Mouse (Mus musculus): ENCODE data around the gene Fcrla. TPM values are rescaled to one million over a fixed set of nuclear protein-coding genes. Genes with fewer than 3 reads are reported as not detected.
"Not testable (repeated sequence)": the region's sequence is repeated elsewhere in the genome, so short reads cannot be mapped to it uniquely, and the experiment has no call there.

Gene Fcrla
- not detected in 2 replicates for polyA plus RNA-seq (2014; fragmentation: Nextera tagmentation; extraction: Ambion mirVana)

DNA sequence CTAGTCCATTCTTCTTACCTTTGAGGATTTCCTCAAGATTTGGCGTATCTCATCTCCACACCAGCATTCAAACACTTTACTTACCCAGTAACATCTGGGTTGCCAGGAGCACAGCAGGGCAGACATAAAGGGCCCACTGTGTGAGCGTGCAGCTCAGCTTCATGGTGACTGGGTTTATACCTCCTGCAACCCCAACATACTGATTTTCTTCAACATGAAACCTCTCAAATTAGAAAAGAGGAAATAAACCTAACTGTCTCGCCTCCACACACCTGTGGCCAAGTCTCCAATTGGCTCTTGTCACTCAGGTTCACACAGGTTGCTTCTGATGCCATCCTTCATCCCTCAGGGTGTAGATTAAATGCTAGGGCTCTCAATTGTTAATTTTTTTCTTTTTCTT lies at the start of gene Fcrla:
TSS of gene Fcrla (minus strand) at position 206 of the 400 bp plus-strand sequence.
- Histone ChIP-seq H3K36me3 (replicated peaks; ENCODE audit: control insufficient read depth, insufficient read depth) (no peaks in the 10 kb centered on the region), H3K4me3 (replicated peaks; ENCODE audit: low read length) (no peak within 1 kb of the TSS), H3K27me3 (ENCODE audit: control insufficient read depth, insufficient read depth, low read length) (no peaks in the 10 kb centered on the region), H3K4me1 (replicated peaks; ENCODE audit: control insufficient read depth, insufficient read depth, low read length) (no peaks in the 10 kb centered on the region), H3K9ac (no peak within 1 kb of the TSS), H3K27ac (no peak within 1 kb of the TSS), H3K4me2 (replicated peaks) (no peak within 1 kb of the TSS), H3K9me3 (ENCODE audit: control insufficient read depth, low read length) (no peaks in the 10 kb centered on the region)
- DNase-seq (ENCODE audit: low spot score), result no peak
- no peak for ATAC-seq (ENCODE audit: low FRiP score)
- 79% methylated on average over 3 of the region's 3 CpGs for WGBS

- Histone ChIP-seq H3K4me3 (replicated peaks; ENCODE audit: low read length) (no peak within 1 kb of the TSS), H3K4me2 (replicated peaks) (no peak within 1 kb of the TSS), H3K4me1 (replicated peaks; ENCODE audit: control insufficient read depth, insufficient read depth, low read length) (no peaks in the 10 kb centered on the region), H3K9me3 (ENCODE audit: control insufficient read depth, low read length) (no peaks in the 10 kb centered on the region), H3K36me3 (replicated peaks; ENCODE audit: control insufficient read depth, insufficient read depth) (no peaks in the 10 kb centered on the region), H3K27ac (no peak within 1 kb of the TSS), H3K9ac (no peak within 1 kb of the TSS), H3K27me3 (ENCODE audit: control insufficient read depth, insufficient read depth, low read length) (no peaks in the 10 kb centered on the region)
- no peak for DNase-seq (ENCODE audit: low spot score)
- WGBS, result 88% methylated on average over 5 of the region's 5 CpGs
- no peak for ATAC-seq (ENCODE audit: low FRiP score)
Observed at GRCm38 (mm10) chr1:170976447-170976846, 49.1 kb upstream of the Fcrla start, which contains the start of gene Fcgr2b. Fcgr2b (minus strand) TSS chr1:170976547.

DNA sequence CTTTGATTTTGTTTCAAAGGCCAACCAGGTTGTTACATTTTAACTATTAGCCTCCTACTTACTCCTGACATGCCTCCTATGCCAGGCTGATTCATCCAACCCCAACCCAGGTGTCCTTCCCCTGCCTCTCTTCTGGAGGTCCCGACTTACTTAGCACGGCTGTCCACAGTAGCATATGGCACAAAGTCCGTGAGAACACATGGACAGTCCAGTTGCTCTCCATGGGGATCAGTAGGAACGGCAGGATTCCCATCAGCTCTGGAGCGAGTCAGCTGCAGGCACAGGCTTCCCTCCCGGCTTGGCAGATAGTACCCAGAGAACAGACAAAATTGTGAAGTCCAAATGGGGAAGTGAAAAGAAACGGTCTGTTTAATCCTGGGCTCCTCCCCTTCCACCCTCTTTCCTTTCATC lies 48.4 kb upstream of the Fcrla start:
- no peaks in the 10 kb centered on the region for H3K9me3 ChIP-seq (ENCODE audit: control insufficient read depth, low read length)
- no peak for DNase-seq (ENCODE audit: low spot score)
- H3K36me3 ChIP-seq (replicated peaks; ENCODE audit: control insufficient read depth, insufficient read depth), result no peaks in the 10 kb centered on the region
- H3K27ac ChIP-seq, result no peak overlapping the region
- H3K4me1 ChIP-seq (replicated peaks; ENCODE audit: control insufficient read depth, insufficient read depth, low read length), result no peaks in the 10 kb centered on the region
- no peak overlapping the region for H3K4me2 ChIP-seq (replicated peaks)
- no peak overlapping the region for H3K9ac ChIP-seq
- 72% methylated on average over 7 of the region's 7 CpGs for WGBS
- ATAC-seq (ENCODE audit: low FRiP score), result no peak
- H3K4me3 ChIP-seq (replicated peaks; ENCODE audit: low read length), result no peak overlapping the region
- H3K27me3 ChIP-seq (ENCODE audit: control insufficient read depth, insufficient read depth, low read length), result no peaks in the 10 kb centered on the region

DNA sequence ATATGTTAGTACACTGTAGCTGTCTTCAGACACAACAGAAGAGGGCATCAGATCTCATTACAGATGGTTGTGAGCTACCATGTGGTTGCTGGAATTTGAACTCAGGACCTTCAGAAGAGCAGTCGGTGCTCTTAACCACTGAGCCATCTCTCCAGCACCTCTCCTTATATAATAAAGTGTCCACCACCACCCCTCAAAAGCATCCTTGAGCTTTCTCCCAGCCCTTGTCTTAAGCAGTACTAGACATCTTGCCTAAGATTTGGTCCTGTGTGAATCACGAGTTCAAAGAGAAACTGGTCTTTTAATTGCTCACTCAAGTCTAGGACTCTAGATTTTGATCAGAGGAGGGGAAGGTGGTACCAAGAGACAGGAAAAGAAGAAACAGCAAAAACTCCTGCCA lies 48.0 kb upstream of the Fcrla start:
- not testable (repeated sequence) for H3K4me1 ChIP-seq (replicated peaks; ENCODE audit: control insufficient read depth, insufficient read depth, low read length); H3K4me3 ChIP-seq (replicated peaks; ENCODE audit: low read length); H3K4me2 ChIP-seq (replicated peaks); H3K36me3 ChIP-seq (replicated peaks; ENCODE audit: control insufficient read depth, insufficient read depth); H3K27ac ChIP-seq; H3K9ac ChIP-seq; ATAC-seq (ENCODE audit: low FRiP score); H3K27me3 ChIP-seq (ENCODE audit: control insufficient read depth, insufficient read depth, low read length); DNase-seq (ENCODE audit: low spot score); H3K9me3 ChIP-seq (ENCODE audit: control insufficient read depth, low read length)
- WGBS, result 87% methylated on average over 2 of the region's 2 CpGs

GRCm38 (mm10) chr1:170974736-170975135 lies 47.4 kb upstream of the Fcrla start:
- Histone ChIP-seq H3K36me3 (replicated peaks; ENCODE audit: control insufficient read depth, insufficient read depth) (no peaks in the 10 kb centered on the region), H3K4me3 (replicated peaks; ENCODE audit: low read length) (no peak overlapping the region), H3K27me3 (ENCODE audit: control insufficient read depth, insufficient read depth, low read length) (no peaks in the 10 kb centered on the region), H3K4me2 (replicated peaks) (no peak overlapping the region), H3K9ac (no peak overlapping the region), H3K27ac (no peak overlapping the region), H3K4me1 (replicated peaks; ENCODE audit: control insufficient read depth, insufficient read depth, low read length) (no peaks in the 10 kb centered on the region), H3K9me3 (ENCODE audit: control insufficient read depth, low read length) (no peaks in the 10 kb centered on the region)
- 88% methylated on average over 2 of the region's 2 CpGs for WGBS
- DNase-seq (ENCODE audit: low spot score) (no peak), ATAC-seq (ENCODE audit: low FRiP score) (no peak)

- Histone ChIP-seq H3K9ac (no peak overlapping the region), H3K4me3 (replicated peaks; ENCODE audit: low read length) (no peak overlapping the region), H3K4me1 (replicated peaks; ENCODE audit: control insufficient read depth, insufficient read depth, low read length) (no peaks in the 10 kb centered on the region), H3K27me3 (ENCODE audit: control insufficient read depth, insufficient read depth, low read length) (no peaks in the 10 kb centered on the region), H3K4me2 (replicated peaks) (no peak overlapping the region), H3K9me3 (ENCODE audit: control insufficient read depth, low read length) (no peaks in the 10 kb centered on the region), H3K36me3 (replicated peaks; ENCODE audit: control insufficient read depth, insufficient read depth) (no peaks in the 10 kb centered on the region), H3K27ac (no peak overlapping the region)
- DNase-seq (ENCODE audit: low spot score), result no peak
- no peak for ATAC-seq (ENCODE audit: low FRiP score)
- WGBS, result 87% methylated on average over 8 of the region's 8 CpGs
Observed at GRCm38 (mm10) chr1:170974171-170974570, 46.8 kb upstream of the Fcrla start.

- no peak for ATAC-seq (ENCODE audit: low FRiP score)
- DNase-seq (ENCODE audit: low spot score), result no peak
Observed at GRCm38 (mm10) chr1:170972936-170973335, 45.6 kb upstream of the Fcrla start.

GRCm38 (mm10) chr1:170972494-170972893 lies 45.1 kb upstream of the Fcrla start:
- WGBS, result 85% methylated on average over 6 of the region's 6 CpGs

More at GRCm38 (mm10) chr1:170972936-170973335, 45.6 kb upstream of the Fcrla start:
- H3K27me3 ChIP-seq (ENCODE audit: control insufficient read depth, insufficient read depth, low read length), result no peaks in the 10 kb centered on the region
- no peak overlapping the region for H3K9ac ChIP-seq
- H3K4me3 ChIP-seq (replicated peaks; ENCODE audit: low read length), result no peak overlapping the region
- H3K4me1 ChIP-seq (replicated peaks; ENCODE audit: control insufficient read depth, insufficient read depth, low read length), result no peaks in the 10 kb centered on the region
- H3K27ac ChIP-seq, result no peak overlapping the region
- WGBS, result 90% methylated on average over 4 of the region's 4 CpGs
- H3K4me2 ChIP-seq (replicated peaks), result no peak overlapping the region
- H3K9me3 ChIP-seq (ENCODE audit: control insufficient read depth, low read length), result no peaks in the 10 kb centered on the region
- no peaks in the 10 kb centered on the region for H3K36me3 ChIP-seq (replicated peaks; ENCODE audit: control insufficient read depth, insufficient read depth)

GRCm38 (mm10) chr1:170968576-170968975 lies 41.2 kb upstream of the Fcrla start:
- Histone ChIP-seq H3K9me3 (ENCODE audit: control insufficient read depth, low read length) (no peaks in the 10 kb centered on the region), H3K4me1 (replicated peaks; ENCODE audit: control insufficient read depth, insufficient read depth, low read length) (no peaks in the 10 kb centered on the region), H3K27me3 (ENCODE audit: control insufficient read depth, insufficient read depth, low read length) (no peaks in the 10 kb centered on the region), H3K4me3 (replicated peaks; ENCODE audit: low read length) (no peak overlapping the region), H3K9ac (no peak overlapping the region), H3K27ac (no peak overlapping the region), H3K36me3 (replicated peaks; ENCODE audit: control insufficient read depth, insufficient read depth) (no peaks in the 10 kb centered on the region), H3K4me2 (replicated peaks) (no peak overlapping the region)
- DNase-seq (ENCODE audit: low spot score), result no peak
- WGBS, result 68% methylated on average over 1 of the region's 1 CpGs
- ATAC-seq (ENCODE audit: low FRiP score), result no peak

More at GRCm38 (mm10) chr1:170972494-170972893, 45.1 kb upstream of the Fcrla start:
- Histone ChIP-seq H3K4me2 (replicated peaks) (no peak overlapping the region), H3K9ac (no peak overlapping the region), H3K4me3 (replicated peaks; ENCODE audit: low read length) (no peak overlapping the region), H3K4me1 (replicated peaks; ENCODE audit: control insufficient read depth, insufficient read depth, low read length) (no peaks in the 10 kb centered on the region), H3K27ac (no peak overlapping the region), H3K27me3 (ENCODE audit: control insufficient read depth, insufficient read depth, low read length) (no peaks in the 10 kb centered on the region), H3K9me3 (ENCODE audit: control insufficient read depth, low read length) (no peaks in the 10 kb centered on the region), H3K36me3 (replicated peaks; ENCODE audit: control insufficient read depth, insufficient read depth) (no peaks in the 10 kb centered on the region)
- DNase-seq (ENCODE audit: low spot score) (no peak), ATAC-seq (ENCODE audit: low FRiP score) (no peak)

DNA sequence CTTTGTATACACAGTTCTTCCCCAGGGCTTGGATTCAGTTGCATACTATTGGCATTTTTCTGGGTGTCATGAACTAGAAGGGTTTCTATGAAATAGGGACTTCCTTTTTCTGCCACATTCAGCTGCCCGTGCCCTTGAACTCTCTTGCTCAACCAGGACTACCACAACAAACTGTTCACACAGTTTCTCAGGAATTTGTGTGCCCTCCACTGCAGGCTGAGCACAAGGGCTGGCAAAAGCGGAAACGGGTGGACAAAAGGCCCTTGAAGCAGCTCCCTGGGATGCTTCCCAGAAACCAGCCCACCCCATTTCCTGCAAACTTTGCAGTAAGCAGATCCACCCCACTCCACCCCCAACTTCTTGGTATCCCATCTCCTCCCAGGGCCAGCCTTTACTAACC lies 40.2 kb upstream of the Fcrla start:
- Histone ChIP-seq H3K27ac (no peak overlapping the region), H3K9ac (no peak overlapping the region), H3K4me3 (replicated peaks; ENCODE audit: low read length) (no peak overlapping the region), H3K4me1 (replicated peaks; ENCODE audit: control insufficient read depth, insufficient read depth, low read length) (no peaks in the 10 kb centered on the region), H3K36me3 (replicated peaks; ENCODE audit: control insufficient read depth, insufficient read depth) (no peaks in the 10 kb centered on the region), H3K27me3 (ENCODE audit: control insufficient read depth, insufficient read depth, low read length) (no peaks in the 10 kb centered on the region), H3K4me2 (replicated peaks) (no peak overlapping the region), H3K9me3 (ENCODE audit: control insufficient read depth, low read length) (no peaks in the 10 kb centered on the region)
- ATAC-seq (ENCODE audit: low FRiP score) (no peak), DNase-seq (ENCODE audit: low spot score) (peak; percentile 23)
- 87% methylated on average over 3 of the region's 3 CpGs for WGBS
